Mouse (Mus musculus) embryonic facial prominence, embryonic 14.5 days (tissue): ENCODE measurements around the gene Gm4881. TPM values are rescaled to one million over a fixed set of nuclear protein-coding genes. Genes with fewer than 3 reads are reported as not detected.
A peak's percentile ranks its signal among the peaks of the same experiment; 100 is the strongest.

Experiments
- ATAC-seq: fragments of 200-750 bp; cut with Nextera tagmentation; 2 replicates; pipeline ENCODE4 v1.8.0; 2017; ENCODE audit warnings: low read depth, moderate number of reproducible peaks, moderate TSS enrichment
- DNase-seq: peaks from one replicate; pipeline ENCODE4 v3.0.0-alpha.2; 2015; ENCODE audit warnings: low spot score
- H3K27ac ChIP-seq: fragments of 300-500 bp; sonication (generic); replicated peaks from 2 replicates; pipeline ENCODE4 v1.5.1; 2014; ENCODE audit warnings: low read depth, mild to moderate bottlenecking, low read length, moderate library complexity
- H3K27me3 ChIP-seq: fragments of 300-500 bp; sonication (generic); replicated peaks from 2 replicates; pipeline ENCODE4 v1.6.1; 2014; ENCODE audit warnings: low read length; ENCODE audit not compliant: control insufficient read depth, insufficient read depth
- H3K36me3 ChIP-seq: fragments of 300-500 bp; sonication (generic); 2 replicates; pipeline ENCODE4 v1.6.1; 2014; ENCODE audit warnings: low read length, mixed read lengths; ENCODE audit not compliant: control insufficient read depth, insufficient read depth
- H3K4me1 ChIP-seq: fragments of 300-500 bp; sonication (generic); 2 replicates; pipeline ENCODE4 v1.6.1; 2014; ENCODE audit warnings: antibody characterized with exemption, low read length; ENCODE audit not compliant: control insufficient read depth, insufficient read depth
- H3K4me2 ChIP-seq: fragments of 300-500 bp; sonication (generic); 2 replicates; pipeline ENCODE4 v1.6.1; 2014; ENCODE audit warnings: low read depth, mild to moderate bottlenecking, low read length, moderate library complexity, mixed read lengths
- H3K4me3 ChIP-seq: fragments of 300-500 bp; sonication (generic); 2 replicates; pipeline ENCODE4 v1.5.1; 2014; ENCODE audit warnings: low read depth, mild to moderate bottlenecking, low read length
- H3K9ac ChIP-seq: fragments of 300-500 bp; sonication (generic); 2 replicates; pipeline ENCODE4 v1.6.1; 2014; ENCODE audit warnings: low read depth, mild to moderate bottlenecking, low read length, moderate library complexity, mixed read lengths
- H3K9me3 ChIP-seq: fragments of 300-500 bp; sonication (generic); 2 replicates; pipeline ENCODE4 v1.6.1; 2016; ENCODE audit warnings: low read length; ENCODE audit not compliant: control insufficient read depth
- WGBS: fragments of 180-500 bp; shearing (Covaris S2); extraction: QIAGEN DNeasy Blood & Tissue Kit; methylation state at CpG from one replicate; pipeline ENCODE4 v1.1.7; 2014; 5-methylcytosine and 5-hydroxymethylcytosine counted together
- polyA plus RNA-seq: library from polyadenylated mRNA; unstranded; fragments of >200 nt; fragmentation: Nextera tagmentation; extraction: Ambion mirVana; gene quantifications from 2 replicates; pipeline ENCODE4 v1.2.1, GENCODE M21; 2014

Gm4881 gene
- polyA plus RNA-seq, 1 experiment from 2014 or later, result not detected

GRCm38 (mm10) chr7:24967966-24968365 lies 23.7 kb upstream of the Gm4881 start:
- WGBS, result 79% methylated on average over 8 of the region's 8 CpGs
- Histone ChIP-seq H3K9ac (no peak overlapping the region), H3K4me1 (peaks cover 4% of the 10 kb centered on the region), H3K36me3 (no peaks in the 10 kb centered on the region), H3K9me3 (no peaks in the 10 kb centered on the region), H3K4me3 (no peak overlapping the region), H3K27me3 (no peaks in the 10 kb centered on the region), H3K27ac (no peak overlapping the region), H3K4me2 (no peak overlapping the region)
- no peak for ATAC-seq
- no peak for DNase-seq

GRCm38 (mm10) chr7:24964897-24965535 lies 20.7 kb upstream of the Gm4881 start:
- ATAC-seq (no peak; the same call in 1 of the 2 replicates), DNase-seq (peak; percentile 56)
- Histone ChIP-seq H3K4me1 (no peaks in the 10 kb centered on the region), H3K36me3 (no peaks in the 10 kb centered on the region), H3K27ac (no peak overlapping the region), H3K27me3 (no peaks in the 10 kb centered on the region), H3K4me2 (no peak overlapping the region), H3K9ac (no peak overlapping the region), H3K4me3 (no peak overlapping the region), H3K9me3 (no peaks in the 10 kb centered on the region)
- 6% methylated on average over 5 of the region's 5 CpGs for WGBS

GRCm38 (mm10) chr7:24964288-24964687 lies 20.0 kb upstream of the Gm4881 start:
- WGBS, result 74% methylated on average over 2 of the region's 2 CpGs
- Histone ChIP-seq H3K27ac (no peak overlapping the region), H3K4me1 (no peaks in the 10 kb centered on the region), H3K27me3 (no peaks in the 10 kb centered on the region), H3K9me3 (no peaks in the 10 kb centered on the region), H3K36me3 (no peaks in the 10 kb centered on the region), H3K4me2 (no peak overlapping the region), H3K4me3 (no peak overlapping the region), H3K9ac (no peak overlapping the region)
- DNase-seq (no peak), ATAC-seq (no peak)

GRCm38 (mm10) chr7:24955226-24955625 lies 10.9 kb upstream of the Gm4881 start:
- H3K4me3 ChIP-seq, result peak overlapping the region; percentile 47
- peak overlapping the region; percentile 66 for H3K4me2 ChIP-seq
- no peak for DNase-seq
- peaks cover 3% of the 10 kb centered on the region; the same call in 1 of the 2 replicates for H3K4me1 ChIP-seq
- H3K27me3 ChIP-seq, result peaks cover 74% of the 10 kb centered on the region
- no peaks in the 10 kb centered on the region for H3K36me3 ChIP-seq
- H3K9me3 ChIP-seq, result no peaks in the 10 kb centered on the region
- H3K27ac ChIP-seq, result no peak overlapping the region
- no peak for ATAC-seq
- WGBS, result 2% methylated on average over 19 of the region's 33 CpGs
- peak overlapping the region; percentile 64 for H3K9ac ChIP-seq

GRCm38 (mm10) chr7:24954450-24954849 lies 10.2 kb upstream of the Gm4881 start:
- Histone ChIP-seq H3K36me3 (no peaks in the 10 kb centered on the region), H3K4me1 (peaks cover 3% of the 10 kb centered on the region; the same call in 1 of the 2 replicates), H3K27me3 (peaks cover 82% of the 10 kb centered on the region), H3K9me3 (no peaks in the 10 kb centered on the region), H3K27ac (no peak overlapping the region), H3K9ac (peak overlapping the region; percentile 64), H3K4me2 (peak overlapping the region; percentile 66), H3K4me3 (peak overlapping the region; percentile 47)
- under 1% methylated on average over 28 of the region's 30 CpGs for WGBS
- DNase-seq (peak; percentile 19), ATAC-seq (peak; percentile 54)

- no peaks in the 10 kb centered on the region for H3K36me3 ChIP-seq
- ATAC-seq, result no peak
- H3K9me3 ChIP-seq, result no peaks in the 10 kb centered on the region
- 2% methylated on average over 8 of the region's 24 CpGs for WGBS
- peaks cover 3% of the 10 kb centered on the region; the same call in 1 of the 2 replicates for H3K4me1 ChIP-seq
- H3K4me2 ChIP-seq, result peak overlapping the region; percentile 66
- peaks cover 87% of the 10 kb centered on the region for H3K27me3 ChIP-seq
- H3K4me3 ChIP-seq, result peak overlapping the region; percentile 47
- DNase-seq, result no peak
- peak overlapping the region; percentile 64 for H3K9ac ChIP-seq
- H3K27ac ChIP-seq, result no peak overlapping the region
Measured at GRCm38 (mm10) chr7:24953966-24954365, 9.7 kb upstream of the Gm4881 start.

GRCm38 (mm10) chr7:24949958-24950623 lies 5.8 kb upstream of the Gm4881 start:
- H3K27me3 ChIP-seq, result peaks cover 100% of the 10 kb centered on the region
- H3K4me2 ChIP-seq, result no peak overlapping the region
- WGBS, result 2% methylated on average over 8 of the region's 8 CpGs
- no peak overlapping the region for H3K27ac ChIP-seq
- peaks cover 1% of the 10 kb centered on the region; the same call in 1 of the 2 replicates for H3K4me1 ChIP-seq
- no peak overlapping the region for H3K9ac ChIP-seq
- no peaks in the 10 kb centered on the region for H3K9me3 ChIP-seq
- no peaks in the 10 kb centered on the region for H3K36me3 ChIP-seq
- DNase-seq (peak; percentile 70), ATAC-seq (peak; percentile 51; the same call in 1 of the 2 replicates)
- H3K4me3 ChIP-seq, result no peak overlapping the region

- Histone ChIP-seq H3K9ac (no peak overlapping the region), H3K4me3 (no peak overlapping the region; the same call in 1 of the 2 replicates), H3K4me2 (0 out of 2 replicates have a peak overlapping the region, but pooled peaks have one; percentile 10), H3K27ac (no peak overlapping the region), H3K36me3 (no peaks in the 10 kb centered on the region), H3K4me1 (no peaks in the 10 kb centered on the region), H3K9me3 (no peaks in the 10 kb centered on the region), H3K27me3 (peaks cover 100% of the 10 kb centered on the region)
- WGBS, result 2% methylated on average over 29 of the region's 29 CpGs
- DNase-seq (no peak), ATAC-seq (no peak)
Measured at GRCm38 (mm10) chr7:24948774-24949173, 4.5 kb upstream of the Gm4881 start.
